8 mouse cellular contexts compared by ENCODE assay signal in genomic region chr4:107179561-107179960, GRCm38 (mm10). TPM values are rescaled to one million over a fixed set of nuclear protein-coding genes. Genes with fewer than 3 reads are reported as not detected.
A peak's percentile ranks its signal among the peaks of the same experiment; 100 is the strongest.
DNase-seq lines count a peak whose midpoint lies in the region; ATAC-seq lines count a peak whose summit lies in the region.

No protein-coding gene starts in this region.

- H3K4me1 ChIP-seq in neural tube, embryonic 11.5 days (ENCODE audit: control insufficient read depth, insufficient read depth, low read length) = peaks cover 12% of the 10 kb centered on the region; the same call in 1 of the 2 replicates
- peaks cover 42% of the 10 kb centered on the region for H3K4me1 ChIP-seq in limb, embryonic 12.5 days (replicated peaks)
- peaks cover 18% of the 10 kb centered on the region for H3K4me1 ChIP-seq in stomach, embryonic 16.5 days (ENCODE audit: control insufficient read depth, insufficient read depth, low read length)

- H3K4me2 ChIP-seq in neural tube, embryonic 11.5 days (ENCODE audit: low read depth) = peak overlapping the region; percentile 71
- H3K4me2 ChIP-seq in limb, embryonic 12.5 days = peak overlapping the region; percentile 75
- peak overlapping the region; percentile 63 for H3K4me2 ChIP-seq in stomach, embryonic 16.5 days (ENCODE audit: low read depth, low read length)

- peak; percentile 12 for DNase-seq in cerebellum, adult 11-12 months
- no peak for DNase-seq in cerebellum, adult 8-10 months
- DNase-seq in neural tube, embryonic 11.5 days (ENCODE audit: low spot score) = no peak
- DNase-seq in neural tube, embryonic 10.5 days (ENCODE audit: extremely low spot score, low spot score) = no peak
- no peak for DNase-seq in ovary, adult 18-20 months (ENCODE audit: low spot score)
- no peak for DNase-seq in adrenal gland, postnatal 4 days (ENCODE audit: low spot score in 2 of 2)

- no peaks in the 10 kb centered on the region for H3K27me3 ChIP-seq in neural tube, embryonic 11.5 days (ENCODE audit: control insufficient read depth, insufficient read depth, low read length)
- H3K27me3 ChIP-seq in limb, embryonic 12.5 days = no peaks in the 10 kb centered on the region
- no peaks in the 10 kb centered on the region for H3K27me3 ChIP-seq in stomach, embryonic 16.5 days (ENCODE audit: control insufficient read depth, insufficient read depth, low read length)

- peak overlapping the region; percentile 96 for H3K27ac ChIP-seq in neural tube, embryonic 11.5 days (ENCODE audit: low read depth, low read length)
- H3K27ac ChIP-seq in limb, embryonic 12.5 days = peak overlapping the region; percentile 98
- H3K27ac ChIP-seq in stomach, embryonic 16.5 days (ENCODE audit: low read length) = peak overlapping the region; percentile 94

- H3K36me3 ChIP-seq in neural tube, embryonic 11.5 days (ENCODE audit: control insufficient read depth, insufficient read depth, low read length) = peaks cover 2% of the 10 kb centered on the region; the same call in 1 of the 2 replicates
- peaks cover 15% of the 10 kb centered on the region; the same call in 1 of the 2 replicates for H3K36me3 ChIP-seq in limb, embryonic 12.5 days
- H3K36me3 ChIP-seq in stomach, embryonic 16.5 days (ENCODE audit: control insufficient read depth, insufficient read depth, low read length) = no peaks in the 10 kb centered on the region

- peak overlapping the region; percentile 99 for H3K4me3 ChIP-seq in neural tube, embryonic 11.5 days (ENCODE audit: low read depth, low read length)
- peak overlapping the region; percentile 93 for H3K4me3 ChIP-seq in limb, embryonic 12.5 days (replicated peaks)
- peak overlapping the region; percentile 88 for H3K4me3 ChIP-seq in stomach, embryonic 16.5 days (replicated peaks; ENCODE audit: low read length)

- ATAC-seq in neural tube, embryonic 11.5 days (ENCODE audit: insufficient read depth, low FRiP score, low TSS enrichment) = no peak
- no peak for ATAC-seq in limb, embryonic 12.5 days (ENCODE audit: insufficient number of reproducible peaks, insufficient read depth, low FRiP score, low TSS enrichment, low read depth)
- no peak for ATAC-seq in stomach, embryonic 16.5 days (ENCODE audit: insufficient read depth, low FRiP score)

- no peaks in the 10 kb centered on the region for H3K9me3 ChIP-seq in neural tube, embryonic 11.5 days (ENCODE audit: control insufficient read depth, low read length)
- no peaks in the 10 kb centered on the region for H3K9me3 ChIP-seq in limb, embryonic 12.5 days
- no peaks in the 10 kb centered on the region for H3K9me3 ChIP-seq in stomach, embryonic 16.5 days (replicated peaks; ENCODE audit: control insufficient read depth, low read length)

- H3K9ac ChIP-seq in neural tube, embryonic 11.5 days (ENCODE audit: low read length) = peak overlapping the region; percentile 75
- H3K9ac ChIP-seq in limb, embryonic 12.5 days (replicated peaks) = peak overlapping the region; percentile 89
- H3K9ac ChIP-seq in stomach, embryonic 16.5 days (ENCODE audit: low read length) = peak overlapping the region; percentile 91

- WGBS in neural tube, embryonic 11.5 days = 19% methylated on average over 8 of the region's 8 CpGs
- WGBS in limb, embryonic 12.5 days = 5% methylated on average over 8 of the region's 8 CpGs
- WGBS in stomach, embryonic 16.5 days = 2% methylated on average over 8 of the region's 8 CpGs

RNA-seq across cellular contexts. Expression of gene Tceanc2, which starts 0.6 kb away (rescaled TPM):
- polyA plus RNA-seq in neural tube, embryonic 11.5 days (2014; fragmentation: Nextera tagmentation; extraction: Ambion mirVana) = 24.8 and 29.1 TPM in 2 replicates
- polyA plus RNA-seq in limb, embryonic 12.5 days (2016; fragmentation: Nextera tagmentation; extraction: Ambion mirVana) = 18.6 and 24.7 TPM in 2 replicates
- 17.9 and 25.2 TPM in 2 replicates for polyA plus RNA-seq in stomach, embryonic 16.5 days (2015; fragmentation: Nextera tagmentation; extraction: Ambion mirVana)
- 10 to 100 TPM; 28.4 to 34.3 TPM for total RNA-seq in adrenal gland, postnatal 4 days (2021)

RNA-seq across cellular contexts. Expression of gene Tmem59, which starts 1.4 kb away (rescaled TPM):
- polyA plus RNA-seq in neural tube, embryonic 11.5 days (2014; fragmentation: Nextera tagmentation; extraction: Ambion mirVana) = 316 and 334 TPM in 2 replicates
- 336 and 348 TPM in 2 replicates for polyA plus RNA-seq in limb, embryonic 12.5 days (2016; fragmentation: Nextera tagmentation; extraction: Ambion mirVana)
- 442 and 466 TPM in 2 replicates for polyA plus RNA-seq in stomach, embryonic 16.5 days (2015; fragmentation: Nextera tagmentation; extraction: Ambion mirVana)
- total RNA-seq in adrenal gland, postnatal 4 days (2021) = 100 to 1,000 TPM; 332 to 354 TPM

RNA-seq across cellular contexts. Expression of gene Ldlrad1, which starts 29.4 kb away (rescaled TPM):
- polyA plus RNA-seq in neural tube, embryonic 11.5 days (2014; fragmentation: Nextera tagmentation; extraction: Ambion mirVana) = not detected in 2 replicates
- not detected in 2 replicates for polyA plus RNA-seq in limb, embryonic 12.5 days (2016; fragmentation: Nextera tagmentation; extraction: Ambion mirVana)
- not detected in 2 replicates for polyA plus RNA-seq in stomach, embryonic 16.5 days (2015; fragmentation: Nextera tagmentation; extraction: Ambion mirVana)
- total RNA-seq in adrenal gland, postnatal 4 days (2021) = not detected
